Mouse (Mus musculus) hindbrain, embryonic 12.5 days (tissue): Measurements from ENCODE around the gene Aldh1l1. TPM values are rescaled to one million over a fixed set of nuclear protein-coding genes. Genes with fewer than 3 reads are reported as not detected.

Experiments used
- ATAC-seq: fragments of 200-750 bp; cut with Nextera tagmentation; 2 replicates; pipeline ENCODE4 v1.8.0; 2017; ENCODE audit warnings: moderate TSS enrichment; ENCODE audit not compliant: low FRiP score
- H3K27ac ChIP-seq: fragments of 300-500 bp; sonication (generic); 2 replicates; pipeline ENCODE4 v1.5.1; 2016; ENCODE audit warnings: mild to moderate bottlenecking
- H3K27me3 ChIP-seq: fragments of 300-500 bp; sonication (generic); 2 replicates; pipeline ENCODE4 v1.6.1; 2016; ENCODE audit warnings: mild to moderate bottlenecking
- H3K36me3 ChIP-seq: fragments of 300-500 bp; sonication (generic); 2 replicates; pipeline ENCODE4 v1.6.1; 2016; ENCODE audit warnings: mild to moderate bottlenecking
- H3K4me1 ChIP-seq: fragments of 300-500 bp; sonication (generic); 2 replicates; pipeline ENCODE4 v1.6.1; 2016
- H3K4me2 ChIP-seq: fragments of 300-500 bp; sonication (generic); replicated peaks from 2 replicates; pipeline ENCODE4 v1.6.1; 2016; ENCODE audit warnings: mild to moderate bottlenecking
- H3K4me3 ChIP-seq: fragments of 300-500 bp; sonication (generic); 2 replicates; pipeline ENCODE4 v1.5.1; 2016; ENCODE audit warnings: mild to moderate bottlenecking
- H3K9ac ChIP-seq: fragments of 300-500 bp; sonication (generic); 2 replicates; pipeline ENCODE4 v1.6.1; 2016; ENCODE audit warnings: mild to moderate bottlenecking, moderate library complexity
- H3K9me3 ChIP-seq: fragments of 300-500 bp; sonication (generic); replicated peaks from 2 replicates; pipeline ENCODE4 v1.6.1; 2016; ENCODE audit warnings: mild to moderate bottlenecking
- WGBS: fragments of 180-500 bp; shearing (Covaris S2); methylation state at CpG from one replicate; pipeline ENCODE4 v1.1.7; 2016; 5-methylcytosine and 5-hydroxymethylcytosine counted together
- polyA plus RNA-seq: library from polyadenylated mRNA; unstranded; fragments of >200 nt; fragmentation: Nextera tagmentation; extraction: Ambion mirVana; gene quantifications from 2 replicates; pipeline ENCODE4 v1.2.1, GENCODE M21; 2016

The Aldh1l1 gene
- polyA plus RNA-seq, 1 experiment from 2014 or later: 19.4 TPM

DNA sequence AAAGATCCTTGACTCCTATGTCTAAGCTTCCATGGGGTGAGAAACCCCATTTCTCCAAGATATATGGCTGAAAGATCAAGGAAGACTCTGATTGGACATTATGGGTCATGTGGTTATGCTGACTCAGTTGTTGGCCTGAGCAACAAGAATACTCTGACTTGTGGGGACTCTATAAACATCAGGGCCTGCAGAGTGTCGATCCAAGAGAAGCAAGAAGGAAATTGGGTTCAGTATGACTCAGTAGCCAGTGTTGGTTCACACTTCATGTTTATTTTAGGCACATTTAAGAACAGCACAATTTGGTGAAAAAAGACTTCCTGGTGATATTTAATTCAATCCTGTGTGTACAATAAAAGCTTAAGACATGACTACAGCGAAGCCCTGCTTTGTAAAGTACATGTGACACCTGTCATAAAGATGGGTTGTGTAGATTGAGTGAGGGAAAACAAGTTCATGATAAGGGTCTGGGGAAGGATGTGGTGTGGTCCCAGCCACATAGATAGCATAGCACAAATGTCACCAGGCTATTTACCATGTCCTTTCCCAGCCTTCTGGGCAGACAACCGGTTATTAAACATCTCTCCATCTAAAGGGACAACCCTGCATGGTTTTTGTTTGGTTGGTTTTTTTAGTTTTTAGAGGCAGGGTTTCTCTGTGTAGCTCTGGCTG lies 74.3 kb downstream of the Aldh1l1 start:
- Histone ChIP-seq H3K4me1 (peaks cover 16% of the 10 kb centered on the region), H3K9ac (no peak overlapping the region), H3K9me3 (no peaks in the 10 kb centered on the region), H3K4me3 (no peak overlapping the region), H3K36me3 (no peaks in the 10 kb centered on the region), H3K27ac (peak overlapping the region; percentile 67), H3K27me3 (no peaks in the 10 kb centered on the region), H3K4me2 (no peak overlapping the region)
- ATAC-seq: no peak
- 90% methylated on average over 3 of the region's 3 CpGs for WGBS

DNA sequence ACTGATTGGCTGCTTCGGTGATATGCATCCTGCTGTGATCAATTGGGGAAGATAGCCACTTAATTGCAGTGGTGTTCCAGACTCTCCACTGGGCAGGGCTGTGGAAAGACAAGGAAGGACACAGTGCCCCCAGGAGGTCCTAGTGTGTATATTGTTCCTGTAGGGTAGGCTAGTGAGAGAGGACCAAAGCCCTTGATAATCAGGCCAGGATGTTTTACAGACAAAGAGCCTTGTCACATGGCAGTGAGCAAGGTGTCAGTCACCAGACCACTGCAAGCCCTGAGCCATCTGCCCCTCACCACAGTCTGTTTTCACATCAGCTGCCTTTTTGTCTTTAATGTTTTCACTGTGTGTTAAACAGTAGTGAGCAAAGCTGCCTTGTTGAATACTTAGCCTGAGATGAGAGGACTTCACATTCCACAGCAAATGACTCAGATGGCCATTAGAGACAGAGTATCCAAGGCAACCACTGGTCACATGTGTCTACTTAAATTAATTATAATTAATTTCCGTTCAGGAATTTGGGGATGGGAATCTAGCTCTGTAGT lies 75.1 kb downstream of the Aldh1l1 start:
- Histone ChIP-seq H3K9ac (no peak overlapping the region), H3K4me2 (no peak overlapping the region), H3K4me3 (no peak overlapping the region), H3K4me1 (peaks cover 16% of the 10 kb centered on the region), H3K9me3 (no peaks in the 10 kb centered on the region), H3K27me3 (no peaks in the 10 kb centered on the region), H3K36me3 (no peaks in the 10 kb centered on the region), H3K27ac (peak overlapping the region; percentile 67)
- WGBS: 34% methylated on average over 2 of the region's 2 CpGs
- ATAC-seq: peak; percentile 84

DNA sequence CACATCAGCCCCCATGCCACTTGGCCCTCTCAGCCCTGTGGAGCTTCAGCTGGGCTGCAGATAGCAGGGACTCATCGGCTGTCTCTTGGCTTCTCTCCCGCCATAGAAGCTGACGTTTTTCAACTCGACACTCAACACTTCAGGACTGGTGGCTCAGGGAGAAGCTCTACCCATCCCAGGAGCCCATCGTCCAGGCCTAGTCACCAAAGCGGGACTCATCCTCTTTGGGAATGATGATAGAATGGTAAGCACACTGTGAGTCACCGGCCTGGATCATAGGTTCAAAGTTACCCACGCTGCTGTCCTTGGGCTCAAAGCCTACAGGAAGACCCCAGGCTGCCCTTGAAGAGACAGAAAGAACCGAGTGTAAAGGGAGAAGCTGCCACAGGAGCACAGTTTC lies 78.0 kb downstream of the Aldh1l1 start:
- no peak for ATAC-seq
- H3K9me3 ChIP-seq: no peaks in the 10 kb centered on the region
- H3K9ac ChIP-seq: no peak overlapping the region
- H3K4me1 ChIP-seq: peaks cover 16% of the 10 kb centered on the region
- H3K4me3 ChIP-seq: no peak overlapping the region
- H3K36me3 ChIP-seq: no peaks in the 10 kb centered on the region
- H3K27ac ChIP-seq: no peak overlapping the region
- no peak overlapping the region for H3K4me2 ChIP-seq
- 0 out of 2 replicates have a peak, but pooled peaks cover 3% of the 10 kb centered on the region for H3K27me3 ChIP-seq
- WGBS: 84% methylated on average over 9 of the region's 9 CpGs

DNA sequence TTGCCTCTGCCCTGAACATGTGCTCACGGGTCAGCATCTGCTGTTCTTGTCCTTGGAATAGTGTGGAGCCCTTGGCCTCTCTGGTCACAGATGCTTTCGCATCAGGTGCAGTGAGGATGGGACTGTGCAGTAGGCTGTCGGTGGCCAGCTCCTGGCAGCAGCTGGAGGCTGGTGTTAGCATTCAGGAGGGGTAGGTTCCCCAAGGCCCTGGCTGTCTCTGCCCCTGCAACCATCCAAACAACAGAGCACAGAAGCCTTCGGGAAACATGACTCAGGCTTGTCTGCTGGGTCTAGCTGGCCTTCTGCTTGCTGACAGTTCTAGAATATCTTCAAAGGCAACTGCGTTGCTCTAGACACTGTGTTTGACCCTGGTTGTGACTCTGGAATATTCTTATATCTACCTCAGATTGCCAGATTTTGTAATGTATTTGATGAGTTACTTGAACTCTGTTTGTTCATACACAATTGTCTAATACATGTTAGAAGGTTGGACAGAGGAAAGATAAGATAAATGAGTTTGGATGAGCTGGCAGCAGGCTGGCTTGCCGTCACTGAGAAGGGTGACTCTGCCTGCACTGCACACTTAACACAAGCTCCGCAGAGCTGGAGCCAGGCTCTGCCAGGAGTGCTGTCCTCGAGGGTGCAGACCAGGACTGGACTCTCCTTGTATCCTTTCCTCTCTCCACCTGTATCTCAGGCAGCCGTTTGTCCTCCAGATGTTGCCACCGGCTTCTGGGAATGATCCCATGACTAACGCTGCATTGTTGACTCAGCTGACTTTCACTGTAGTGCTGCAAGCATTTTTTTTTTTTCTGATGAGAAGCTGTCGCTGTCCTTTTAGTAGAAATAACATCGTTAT lies 79.4 kb downstream of the Aldh1l1 start:
- Histone ChIP-seq H3K4me3 (no peak overlapping the region), H3K27ac (no peak overlapping the region), H3K4me1 (peaks cover 15% of the 10 kb centered on the region), H3K36me3 (no peaks in the 10 kb centered on the region), H3K4me2 (no peak overlapping the region), H3K9ac (no peak overlapping the region), H3K27me3 (0 out of 2 replicates have a peak, but pooled peaks cover 3% of the 10 kb centered on the region), H3K9me3 (no peaks in the 10 kb centered on the region)
- no peak for ATAC-seq
- 58% methylated on average over 13 of the region's 13 CpGs for WGBS

DNA sequence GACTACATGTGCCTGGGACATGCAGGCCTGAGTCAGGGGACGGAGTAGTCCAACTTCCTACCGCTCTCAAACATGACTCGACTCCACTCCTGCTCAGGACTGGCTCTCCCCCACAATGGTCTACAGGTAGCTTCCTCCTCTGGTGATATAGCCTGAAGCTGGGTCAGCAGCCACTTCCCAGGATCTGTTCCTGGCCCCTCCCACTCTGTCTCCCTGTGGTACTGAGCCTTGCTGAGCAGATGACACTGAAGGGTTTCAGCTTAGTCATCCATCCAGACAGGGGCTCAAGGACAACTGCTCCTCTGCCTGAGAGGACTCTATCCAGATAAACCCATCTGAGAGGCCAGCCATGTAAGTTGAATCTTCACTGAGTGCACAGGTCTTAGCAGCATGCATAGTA lies 81.3 kb downstream of the Aldh1l1 start:
- H3K4me1 ChIP-seq: peaks cover 5% of the 10 kb centered on the region
- H3K36me3 ChIP-seq: no peaks in the 10 kb centered on the region
- no peak overlapping the region for H3K4me2 ChIP-seq
- no peak overlapping the region for H3K27ac ChIP-seq
- no peaks in the 10 kb centered on the region for H3K9me3 ChIP-seq
- ATAC-seq: no peak
- H3K9ac ChIP-seq: no peak overlapping the region
- 0 out of 2 replicates have a peak, but pooled peaks cover 3% of the 10 kb centered on the region for H3K27me3 ChIP-seq
- WGBS: 92% methylated on average over 3 of the region's 3 CpGs
- no peak overlapping the region for H3K4me3 ChIP-seq

DNA sequence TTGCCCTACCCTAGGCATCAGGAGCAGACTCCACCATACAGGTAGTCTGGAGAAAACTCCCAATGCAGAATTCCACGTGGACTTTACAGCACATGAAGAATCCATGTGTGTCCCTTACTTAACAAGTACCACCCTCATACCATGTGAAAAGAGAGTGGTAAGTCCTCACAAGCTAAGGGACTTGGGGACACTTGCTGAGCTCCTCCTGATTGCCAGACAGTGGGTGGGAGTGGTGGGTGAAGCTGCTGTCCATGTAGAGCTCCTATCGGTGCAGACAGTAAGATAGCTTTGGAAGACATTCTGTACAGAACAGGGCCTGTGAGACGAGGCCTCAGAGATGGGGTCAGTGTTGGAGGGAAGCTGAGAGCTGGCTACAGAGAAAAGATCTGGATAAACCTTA lies 81.7 kb downstream of the Aldh1l1 start:
- WGBS: 79% methylated on average over 3 of the region's 3 CpGs
- H3K36me3 ChIP-seq: no peaks in the 10 kb centered on the region
- no peak overlapping the region for H3K9ac ChIP-seq
- no peak for ATAC-seq
- no peak overlapping the region for H3K4me2 ChIP-seq
- no peak overlapping the region for H3K4me3 ChIP-seq
- H3K9me3 ChIP-seq: no peaks in the 10 kb centered on the region
- H3K27me3 ChIP-seq: 0 out of 2 replicates have a peak, but pooled peaks cover 3% of the 10 kb centered on the region
- peaks cover 5% of the 10 kb centered on the region for H3K4me1 ChIP-seq
- H3K27ac ChIP-seq: no peak overlapping the region

DNA sequence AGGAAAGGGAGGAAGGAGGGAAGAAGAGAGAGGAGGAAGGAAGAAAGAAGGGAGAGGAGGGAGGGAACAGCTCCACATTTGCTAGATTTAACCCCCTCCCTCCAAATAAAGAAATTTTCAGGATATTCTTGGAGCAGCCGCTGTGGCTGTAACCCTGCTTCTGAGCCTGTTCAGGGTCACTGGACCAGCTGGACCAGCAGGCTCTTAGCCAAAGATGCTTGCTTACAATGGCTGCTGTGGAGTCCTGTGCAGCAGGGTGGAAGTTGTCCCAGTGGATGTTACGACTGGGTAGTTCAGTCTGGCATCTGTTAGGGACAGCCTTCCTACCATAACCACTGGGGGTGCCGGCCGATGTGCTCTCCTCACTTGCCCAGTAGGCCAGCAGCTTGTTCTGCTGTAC lies 82.5 kb downstream of the Aldh1l1 start:
- H3K4me2 ChIP-seq: no peak overlapping the region
- H3K27me3 ChIP-seq: 0 out of 2 replicates have a peak, but pooled peaks cover 3% of the 10 kb centered on the region
- no peak for ATAC-seq
- H3K9ac ChIP-seq: no peak overlapping the region
- H3K4me1 ChIP-seq: peaks cover 5% of the 10 kb centered on the region
- H3K27ac ChIP-seq: no peak overlapping the region
- no peaks in the 10 kb centered on the region for H3K36me3 ChIP-seq
- no peaks in the 10 kb centered on the region for H3K9me3 ChIP-seq
- 77% methylated on average over 4 of the region's 4 CpGs for WGBS
- H3K4me3 ChIP-seq: no peak overlapping the region

DNA sequence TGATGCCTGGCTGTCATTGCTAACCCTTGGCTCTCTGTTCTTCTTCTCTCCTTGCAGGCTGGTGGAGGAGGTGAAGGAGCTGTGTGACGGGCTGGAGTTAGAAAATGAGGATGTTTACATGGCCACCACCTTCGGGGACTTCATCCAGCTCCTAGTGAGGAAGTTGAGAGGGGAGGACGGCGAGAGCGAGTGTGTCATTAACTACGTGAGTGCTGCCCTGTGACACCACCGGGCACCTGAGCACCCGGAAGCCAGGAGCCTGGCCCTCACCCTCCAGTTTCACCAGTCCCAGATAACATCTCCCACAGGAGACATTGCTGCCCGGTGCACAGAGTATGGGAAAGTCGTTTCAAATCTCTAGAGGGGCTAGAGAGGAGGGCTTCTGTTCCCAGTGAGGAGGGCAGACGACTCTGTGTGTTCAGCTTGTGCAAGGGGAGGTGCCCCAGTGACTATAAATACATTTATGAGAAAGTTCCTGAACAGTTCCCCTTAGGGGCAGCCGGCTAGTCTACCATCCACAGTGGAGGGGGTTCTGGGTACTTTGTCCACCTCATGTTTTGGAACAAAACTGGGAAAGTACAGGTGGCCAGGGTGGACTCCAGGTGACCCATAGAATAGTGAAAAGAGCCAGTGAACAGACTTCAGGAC lies 83.6 kb downstream of the Aldh1l1 start:
- Histone ChIP-seq H3K4me2 (no peak overlapping the region), H3K27me3 (0 out of 2 replicates have a peak, but pooled peaks cover 3% of the 10 kb centered on the region), H3K4me3 (no peak overlapping the region), H3K4me1 (peaks cover 5% of the 10 kb centered on the region), H3K9ac (no peak overlapping the region), H3K9me3 (no peaks in the 10 kb centered on the region), H3K27ac (no peak overlapping the region), H3K36me3 (no peaks in the 10 kb centered on the region)
- no peak for ATAC-seq
- WGBS: 76% methylated on average over 12 of the region's 12 CpGs

DNA sequence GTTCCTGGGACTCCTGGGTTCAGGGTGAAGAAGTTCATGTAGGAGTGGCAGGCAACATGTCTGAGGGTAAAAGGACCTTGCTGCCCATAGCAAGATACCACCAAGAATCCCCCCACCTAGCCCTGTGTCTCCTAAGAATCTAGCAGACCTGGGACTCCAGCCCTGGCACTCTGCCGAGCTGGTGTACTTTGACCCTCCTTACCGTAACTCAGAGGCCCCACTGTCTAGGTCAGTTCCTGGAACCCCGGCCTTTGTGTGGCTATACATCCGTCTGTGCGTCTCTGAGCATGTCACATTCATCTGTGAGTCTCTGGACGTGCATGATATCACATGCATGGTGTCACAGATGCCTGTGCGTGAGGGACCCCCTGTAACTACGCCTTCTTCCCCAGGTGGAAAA lies 84.2 kb downstream of the Aldh1l1 start:
- no peak for ATAC-seq
- 80% methylated on average over 8 of the region's 8 CpGs for WGBS
- no peak overlapping the region for H3K9ac ChIP-seq

DNA sequence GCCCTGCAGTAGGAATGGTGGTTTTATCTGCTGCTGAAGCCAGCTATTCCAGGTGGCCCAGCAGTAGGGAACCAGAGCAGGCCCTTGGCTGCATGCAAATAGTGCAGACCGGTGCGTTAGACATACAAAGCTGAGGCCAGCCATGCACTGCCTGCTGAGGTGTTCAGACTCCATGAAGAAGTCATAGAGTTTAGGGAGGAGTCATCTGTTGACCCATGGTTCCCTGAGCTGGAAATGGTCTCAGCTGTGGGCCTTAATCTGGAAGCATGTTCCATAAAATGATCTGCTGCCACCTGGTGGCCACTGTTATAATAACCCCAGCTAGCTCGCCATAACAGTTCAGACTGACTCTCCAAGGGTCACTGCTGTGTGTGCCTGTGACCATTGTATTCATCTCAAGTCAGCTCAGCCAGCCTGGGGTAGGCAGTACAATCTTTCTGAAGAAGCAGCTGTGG lies 89.1 kb downstream of the Aldh1l1 start:
- H3K4me3 ChIP-seq: no peak overlapping the region
- H3K4me2 ChIP-seq: no peak overlapping the region
- ATAC-seq: peak; percentile 53
- H3K36me3 ChIP-seq: no peaks in the 10 kb centered on the region
- H3K27ac ChIP-seq: no peak overlapping the region
- H3K4me1 ChIP-seq: peaks cover 4% of the 10 kb centered on the region; the same call in 1 of the 2 replicates
- no peaks in the 10 kb centered on the region for H3K9me3 ChIP-seq
- no peaks in the 10 kb centered on the region for H3K27me3 ChIP-seq
- H3K9ac ChIP-seq: no peak overlapping the region
- WGBS: 33% methylated on average over 3 of the region's 3 CpGs

More for the DNA sequence above, 84.2 kb downstream of the Aldh1l1 start:
- H3K27ac ChIP-seq: no peak overlapping the region
- peaks cover 4% of the 10 kb centered on the region for H3K4me1 ChIP-seq
- H3K4me3 ChIP-seq: no peak overlapping the region
- 0 out of 2 replicates have a peak, but pooled peaks cover 3% of the 10 kb centered on the region for H3K27me3 ChIP-seq
- H3K36me3 ChIP-seq: no peaks in the 10 kb centered on the region
- H3K4me2 ChIP-seq: no peak overlapping the region
- no peaks in the 10 kb centered on the region for H3K9me3 ChIP-seq

DNA sequence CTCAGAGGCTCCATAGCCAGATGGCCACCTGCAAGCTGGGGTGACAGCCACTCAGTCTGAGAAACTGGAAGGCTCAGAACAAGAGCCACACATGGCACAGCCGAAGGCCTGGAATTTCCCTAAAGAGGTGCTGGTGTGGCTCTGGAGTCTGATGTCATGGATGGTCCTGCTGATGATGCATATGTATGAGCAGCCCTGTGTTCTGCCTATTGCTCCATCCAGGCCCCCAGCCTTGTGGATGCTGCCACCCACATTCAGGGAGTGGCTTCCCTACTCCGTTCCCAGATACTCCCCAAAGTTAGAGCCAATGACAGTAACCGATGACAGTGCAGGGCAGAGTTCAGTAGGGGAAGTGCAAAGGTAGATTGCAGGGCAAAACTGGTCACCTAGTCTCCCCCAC lies 91.9 kb downstream of the Aldh1l1 start:
- Histone ChIP-seq H3K36me3 (no peaks in the 10 kb centered on the region), H3K4me1 (peaks cover 4% of the 10 kb centered on the region; the same call in 1 of the 2 replicates), H3K27ac (no peak overlapping the region), H3K4me3 (no peak overlapping the region), H3K9ac (no peak overlapping the region), H3K4me2 (no peak overlapping the region), H3K27me3 (no peaks in the 10 kb centered on the region), H3K9me3 (no peaks in the 10 kb centered on the region)
- WGBS: 53% methylated on average over 3 of the region's 3 CpGs
- no peak for ATAC-seq

DNA sequence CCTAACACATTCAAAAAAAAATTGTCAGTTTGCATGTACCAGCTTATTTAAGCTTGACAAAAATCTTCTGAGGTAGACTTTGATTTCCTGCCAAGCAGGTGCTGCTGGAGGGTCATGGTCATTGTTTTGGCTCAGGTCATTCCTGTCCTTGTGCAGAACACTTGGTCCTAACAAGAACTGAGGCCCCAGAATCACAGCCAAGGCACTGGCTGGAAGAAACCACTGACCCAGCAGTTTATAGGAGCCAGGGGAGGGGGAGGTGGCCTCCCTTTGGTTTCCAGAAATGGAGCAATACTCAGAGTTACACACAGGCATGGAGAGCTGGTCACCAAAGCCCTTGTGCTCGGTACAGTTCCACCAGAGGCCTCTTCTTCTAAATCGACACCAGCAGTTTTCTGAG lies 96.1 kb downstream of the Aldh1l1 start:
- no peaks in the 10 kb centered on the region for H3K27me3 ChIP-seq
- H3K9ac ChIP-seq: no peak overlapping the region
- H3K27ac ChIP-seq: no peak overlapping the region
- no peak for ATAC-seq
- H3K4me1 ChIP-seq: no peaks in the 10 kb centered on the region; the same call in 1 of the 2 replicates
- no peaks in the 10 kb centered on the region for H3K9me3 ChIP-seq
- no peak overlapping the region for H3K4me3 ChIP-seq
- H3K4me2 ChIP-seq: no peak overlapping the region
- H3K36me3 ChIP-seq: no peaks in the 10 kb centered on the region
- 84% methylated on average over 2 of the region's 2 CpGs for whole genome bisulfite sequencing
